Mouse (Mus musculus) lung, embryonic 16.5 days (tissue): ENCODE results near the gene Robo2. TPM values are rescaled to one million over a fixed set of nuclear protein-coding genes. Genes with fewer than 3 reads are reported as not detected.
"Not testable (repeated sequence)": the region's sequence is repeated elsewhere in the genome, so short reads cannot be mapped to it uniquely, and the experiment has no call there.

Source experiments
- ATAC-seq: fragments of 200-750 bp; cut with Nextera tagmentation; 2 replicates; pipeline ENCODE4 v1.8.0; 2017; ENCODE audit warnings: low read depth, mild to moderate bottlenecking, moderate library complexity
- H3K27ac ChIP-seq: fragments of 300-500 bp; sonication (generic); 2 replicates; pipeline ENCODE4 v1.5.1; 2014; ENCODE audit warnings: mild to moderate bottlenecking, control low read depth, low read length
- H3K27me3 ChIP-seq: fragments of 300-500 bp; sonication (generic); 2 replicates; pipeline ENCODE4 v1.6.1; 2014; ENCODE audit warnings: low read depth, low read length, mixed read lengths; ENCODE audit not compliant: control insufficient read depth, insufficient read depth
- H3K36me3 ChIP-seq: fragments of 300-500 bp; sonication (generic); 2 replicates; pipeline ENCODE4 v1.6.1; 2014; ENCODE audit warnings: low read length; ENCODE audit not compliant: control insufficient read depth, insufficient read depth
- H3K4me1 ChIP-seq: fragments of 300-500 bp; sonication (generic); replicated peaks from 2 replicates; pipeline ENCODE4 v1.6.1; 2014; ENCODE audit warnings: low read length, mixed read lengths; ENCODE audit not compliant: control insufficient read depth, insufficient read depth
- H3K4me2 ChIP-seq: fragments of 300-500 bp; sonication (generic); 2 replicates; pipeline ENCODE4 v1.6.1; 2014; ENCODE audit warnings: low read depth, low read length, control low read depth
- H3K4me3 ChIP-seq: fragments of 300-500 bp; sonication (generic); 2 replicates; pipeline ENCODE4 v1.5.1; 2014; ENCODE audit warnings: mild to moderate bottlenecking, low read length, control low read depth
- H3K9ac ChIP-seq: fragments of 300-500 bp; sonication (generic); 2 replicates; pipeline ENCODE4 v1.6.1; 2014; ENCODE audit warnings: low read length, control low read depth
- H3K9me3 ChIP-seq: fragments of 300-500 bp; sonication (generic); 2 replicates; pipeline ENCODE4 v1.6.1; 2016; ENCODE audit warnings: low read length; ENCODE audit not compliant: control insufficient read depth
- WGBS: fragments of 180-500 bp; shearing (Covaris S2); extraction: QIAGEN DNeasy Blood & Tissue Kit; methylation state at CpG from one replicate; pipeline ENCODE4 v1.1.7; 2014; 5-methylcytosine and 5-hydroxymethylcytosine counted together
- polyA plus RNA-seq: library from polyadenylated mRNA; unstranded; fragments of >200 nt; fragmentation: Nextera tagmentation; extraction: Ambion mirVana; gene quantifications from 2 replicates; pipeline ENCODE4 v1.2.1, GENCODE M21; 2015

Robo2 gene
- polyA plus RNA-seq, 1 experiment from 2014 or later, result 45.3 TPM

DNA sequence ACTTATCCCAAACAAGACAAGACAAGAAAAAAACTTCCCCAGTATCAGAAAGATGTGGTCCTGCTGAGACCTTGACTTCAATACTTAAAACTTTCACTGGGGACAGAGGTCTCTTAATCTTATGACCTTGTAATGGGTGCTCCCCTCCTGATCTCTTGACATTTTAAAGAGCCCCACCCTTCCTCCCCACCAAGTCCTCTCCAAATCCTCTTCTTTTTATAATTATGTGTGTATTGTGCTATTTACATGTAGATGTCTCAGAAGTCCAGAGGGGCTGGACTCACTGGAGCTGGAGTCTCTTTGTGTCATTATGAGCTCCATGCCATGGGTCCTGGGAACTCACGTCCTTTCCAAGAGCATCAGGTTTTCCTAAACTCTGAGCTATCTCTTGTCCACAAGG is 275.4 kb downstream of the Robo2 start:
- Histone ChIP-seq H3K4me2 (no peak overlapping the region), H3K27me3 (no peaks in the 10 kb centered on the region), H3K9ac (no peak overlapping the region), H3K9me3 (no peaks in the 10 kb centered on the region), H3K36me3 (no peaks in the 10 kb centered on the region), H3K4me1 (peaks cover 3% of the 10 kb centered on the region; the same call in 1 of the 2 replicates), H3K27ac (no peak overlapping the region), H3K4me3 (no peak overlapping the region)
- 77% methylated on average over 1 of the region's 1 CpGs for WGBS
- no peak for ATAC-seq

- 42% methylated on average over 6 of the region's 6 CpGs for WGBS
- no peak overlapping the region for H3K4me2 ChIP-seq
- H3K4me1 ChIP-seq, result peaks cover 3% of the 10 kb centered on the region; the same call in 1 of the 2 replicates
- no peaks in the 10 kb centered on the region for H3K36me3 ChIP-seq
- ATAC-seq, result no peak
- no peaks in the 10 kb centered on the region for H3K27me3 ChIP-seq
- H3K9ac ChIP-seq, result no peak overlapping the region
- no peak overlapping the region for H3K27ac ChIP-seq
- H3K4me3 ChIP-seq, result 0 out of 2 replicates have a peak overlapping the region, but pooled peaks have one; percentile 12
- H3K9me3 ChIP-seq, result no peaks in the 10 kb centered on the region
Observed at GRCm38 (mm10) chr16:74132833-74133232, 278.8 kb downstream of the Robo2 start.

- H3K4me1 ChIP-seq, result peaks cover 3% of the 10 kb centered on the region; the same call in 1 of the 2 replicates
- no peak overlapping the region for H3K27ac ChIP-seq
- no peak overlapping the region for H3K9ac ChIP-seq
- no peak overlapping the region for H3K4me3 ChIP-seq
- H3K27me3 ChIP-seq, result no peaks in the 10 kb centered on the region
- H3K36me3 ChIP-seq, result no peaks in the 10 kb centered on the region
- no peaks in the 10 kb centered on the region for H3K9me3 ChIP-seq
- no peak overlapping the region for H3K4me2 ChIP-seq
- WGBS, result 91% methylated on average over 5 of the region's 5 CpGs
- ATAC-seq, result no peak
Observed at GRCm38 (mm10) chr16:74131370-74131769, 280.3 kb downstream of the Robo2 start.

GRCm38 (mm10) chr16:74128443-74128983 is 283.1 kb downstream of the Robo2 start:
- Histone ChIP-seq H3K36me3 (no peaks in the 10 kb centered on the region), H3K4me1 (no peaks in the 10 kb centered on the region), H3K9me3 (no peaks in the 10 kb centered on the region), H3K27ac (no peak overlapping the region), H3K27me3 (no peaks in the 10 kb centered on the region), H3K4me3 (no peak overlapping the region), H3K4me2 (no peak overlapping the region), H3K9ac (no peak overlapping the region)
- ATAC-seq, result no peak
- WGBS, result 84% methylated on average over 5 of the region's 5 CpGs

DNA sequence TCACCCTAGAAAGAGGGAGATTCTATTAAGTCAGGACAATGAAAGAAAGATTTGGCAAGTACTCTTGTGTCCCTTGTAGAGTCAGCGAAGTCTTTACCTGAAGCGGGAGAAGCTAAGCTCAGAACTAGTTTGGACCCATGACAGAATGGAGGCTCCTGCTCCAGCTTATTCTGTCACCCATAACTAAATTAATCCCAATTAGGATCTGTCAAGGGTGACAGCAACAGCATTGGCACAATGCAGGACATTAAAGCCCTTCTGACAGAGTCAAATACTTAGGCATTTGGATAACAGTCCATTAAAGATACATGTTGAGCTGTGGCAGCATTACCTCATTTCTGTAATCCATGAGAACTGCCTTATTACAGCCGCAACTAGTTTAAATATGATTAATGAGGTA is 298.5 kb downstream of the Robo2 start:
- ATAC-seq, result no peak
- Histone ChIP-seq H3K36me3 (no peaks in the 10 kb centered on the region), H3K9me3 (no peaks in the 10 kb centered on the region), H3K4me2 (no peak overlapping the region), H3K9ac (no peak overlapping the region), H3K27me3 (no peaks in the 10 kb centered on the region), H3K4me1 (no peaks in the 10 kb centered on the region), H3K27ac (no peak overlapping the region), H3K4me3 (no peak overlapping the region)
- 83% methylated on average over 3 of the region's 3 CpGs for WGBS

DNA sequence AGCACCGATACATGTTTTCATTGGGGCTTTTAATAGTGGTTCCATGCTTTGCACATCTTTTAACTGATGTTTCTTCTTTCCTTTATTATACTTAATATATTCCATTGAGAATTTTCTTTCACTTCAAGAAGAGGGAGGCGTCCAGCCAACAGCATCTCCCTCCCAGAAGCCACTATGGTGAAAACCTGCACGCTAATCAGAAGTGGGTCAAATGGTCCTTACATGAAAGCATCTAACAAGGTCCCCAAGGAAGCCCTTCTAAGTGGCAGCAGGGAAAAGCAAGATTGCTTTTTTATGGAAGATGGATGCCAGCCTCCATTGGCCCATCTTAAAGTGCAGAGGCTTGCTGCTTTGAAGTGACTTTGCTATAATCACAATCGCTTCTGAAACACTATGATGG is 300.5 kb downstream of the Robo2 start:
- H3K9ac ChIP-seq, result no peak overlapping the region
- no peak overlapping the region for H3K27ac ChIP-seq
- ATAC-seq, result no peak
- H3K4me1 ChIP-seq, result no peaks in the 10 kb centered on the region
- no peaks in the 10 kb centered on the region for H3K36me3 ChIP-seq
- H3K9me3 ChIP-seq, result no peaks in the 10 kb centered on the region
- 85% methylated on average over 4 of the region's 4 CpGs for WGBS
- no peak overlapping the region for H3K4me3 ChIP-seq
- no peak overlapping the region for H3K4me2 ChIP-seq
- no peaks in the 10 kb centered on the region for H3K27me3 ChIP-seq

DNA sequence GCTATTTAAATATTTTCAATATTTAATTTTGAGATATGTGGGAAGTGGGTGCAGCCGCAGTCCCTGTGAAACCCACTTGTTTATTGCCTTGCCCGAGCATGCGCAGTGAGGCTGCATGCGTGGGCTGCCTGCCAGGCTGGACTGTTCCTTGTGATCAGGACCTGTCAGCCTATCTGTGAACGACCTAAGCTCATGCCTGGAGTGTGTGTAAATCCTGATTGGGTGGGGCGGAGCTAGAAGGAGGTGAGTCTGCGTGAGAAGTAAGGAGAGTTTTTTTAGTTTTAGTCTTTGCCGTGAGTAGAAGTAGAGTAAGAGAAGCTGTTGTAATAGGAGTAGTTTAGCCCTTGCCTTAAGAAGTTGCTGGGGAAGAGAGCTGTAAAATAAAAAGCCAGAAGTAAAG is 307.2 kb downstream of the Robo2 start:
- ATAC-seq, H3K36me3 ChIP-seq, H3K9me3 ChIP-seq, H3K27me3 ChIP-seq, H3K9ac ChIP-seq, H3K27ac ChIP-seq, H3K4me3 ChIP-seq, H3K4me2 ChIP-seq, H3K4me1 ChIP-seq: not testable (repeated sequence)
- 71% methylated on average over 8 of the region's 8 CpGs for WGBS

GRCm38 (mm10) chr16:74092997-74093801 is 318.4 kb downstream of the Robo2 start:
- H3K4me3 ChIP-seq, result no peak overlapping the region
- H3K9ac ChIP-seq, result no peak overlapping the region
- peak; percentile 62 for ATAC-seq
- peak overlapping the region; percentile 43 for H3K27ac ChIP-seq
- WGBS, result 42% methylated on average over 7 of the region's 7 CpGs
- no peaks in the 10 kb centered on the region for H3K36me3 ChIP-seq
- no peak overlapping the region for H3K4me2 ChIP-seq
- peaks cover 7% of the 10 kb centered on the region; the same call in 1 of the 2 replicates for H3K4me1 ChIP-seq
- H3K9me3 ChIP-seq, result no peaks in the 10 kb centered on the region
- H3K27me3 ChIP-seq, result no peaks in the 10 kb centered on the region

DNA sequence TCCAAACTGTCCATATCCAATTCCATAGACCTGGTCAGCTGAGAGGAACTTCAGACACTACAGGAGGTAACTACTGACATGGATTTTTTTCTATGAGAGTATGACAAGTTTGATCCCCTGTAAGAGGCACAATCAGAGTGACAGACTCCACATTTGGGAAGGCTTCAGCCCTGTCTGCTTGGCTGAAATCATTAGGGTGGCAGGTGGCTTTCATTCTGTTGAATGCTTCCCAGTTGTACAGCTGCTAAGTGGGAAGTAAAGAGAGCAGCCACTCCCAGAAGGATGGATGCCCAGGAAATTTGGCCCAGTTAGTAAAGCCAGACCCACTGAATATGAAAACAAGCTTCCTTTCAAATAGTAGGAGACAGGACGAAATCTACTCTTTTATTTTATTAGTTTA is 321.7 kb downstream of the Robo2 start:
- Histone ChIP-seq H3K4me2 (no peak overlapping the region), H3K4me1 (peaks cover 7% of the 10 kb centered on the region; the same call in 1 of the 2 replicates), H3K36me3 (no peaks in the 10 kb centered on the region), H3K9ac (no peak overlapping the region), H3K27me3 (no peaks in the 10 kb centered on the region), H3K27ac (no peak overlapping the region), H3K4me3 (no peak overlapping the region), H3K9me3 (no peaks in the 10 kb centered on the region)
- ATAC-seq, result no peak
- WGBS, result 81% methylated on average over 1 of the region's 1 CpGs
